Mouse (Mus musculus): Measurements from ENCODE around the gene Rsad1.

- TF ChIP-seq EP300 (IDR thresholded peaks at IDR 0.05) (no peak), CTCF (IDR thresholded peaks at IDR 0.05) (no peak)
These were observed 14.3 kb upstream of the Rsad1 start for GRCm38 (mm10) chr11:94563383-94563782.

Measured in lung, postnatal 0 days (tissue).